30 mouse cellular contexts compared by ENCODE assay signal in the genomic region with DNA sequence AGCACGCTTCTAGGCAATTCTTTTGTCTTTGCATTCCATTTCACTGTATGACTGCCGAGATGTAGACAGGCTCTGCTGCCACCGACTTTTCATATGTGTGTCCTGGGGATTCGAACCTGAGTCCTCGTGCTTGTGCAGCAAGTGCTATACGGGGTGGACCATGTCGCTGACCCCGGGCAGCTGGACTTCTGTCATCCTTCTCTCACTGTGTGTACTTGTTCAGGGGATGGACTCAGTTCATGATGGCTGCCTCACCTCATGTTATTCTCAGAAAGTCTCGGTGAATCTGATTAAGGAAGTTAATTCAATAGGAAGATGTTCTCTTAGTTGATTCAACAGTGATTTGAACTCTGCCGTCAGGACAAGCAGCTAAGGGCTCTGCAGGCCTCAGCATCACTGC.
"Had no signal": no experiment of that assay in that cellular context is flagged by ENCODE, and none has a peak within 500 bp of the region (broad histone marks: within the 10 kb centered on the region; RNA-seq: fewer than 3 reads in every experiment).

No protein-coding gene starts in this region.

- H3K27me3 ChIP-seq: limb, embryonic 12.5 days; limb, embryonic 13.5 days; limb, embryonic 15.5 days; liver, embryonic 12.5 days; liver, embryonic 13.5 days; liver, embryonic 15.5 days; lung, embryonic 15.5 days; neural tube, embryonic 12.5 days had no signal

- ATAC-seq: liver, embryonic 12.5 days; liver, postnatal 0 days; lung, postnatal 0 days; midbrain, embryonic 15.5 days; midbrain, embryonic 16.5 days had no signal

- H3K9me3 ChIP-seq: limb, embryonic 10.5 days; limb, embryonic 12.5 days; limb, embryonic 13.5 days; limb, embryonic 15.5 days; liver, embryonic 12.5 days; liver, embryonic 13.5 days; liver, embryonic 15.5 days; lung, embryonic 15.5 days; midbrain, embryonic 10.5 days; neural tube, embryonic 12.5 days had no signal

- H3K9ac ChIP-seq: limb, embryonic 12.5 days; limb, embryonic 13.5 days; limb, embryonic 15.5 days; liver, embryonic 12.5 days; liver, embryonic 13.5 days; liver, embryonic 14.5 days; liver, embryonic 15.5 days; liver, postnatal 0 days; lung, embryonic 14.5 days; lung, embryonic 15.5 days; midbrain, embryonic 12.5 days; midbrain, embryonic 15.5 days; neural tube, embryonic 12.5 days had no signal

- H3K4me3 ChIP-seq: limb, embryonic 10.5 days; limb, embryonic 12.5 days; limb, embryonic 13.5 days; limb, embryonic 15.5 days; liver, embryonic 12.5 days; liver, embryonic 13.5 days; liver, embryonic 15.5 days; lung, embryonic 15.5 days; megakaryocyte, embryonic 14.5 days; midbrain, embryonic 10.5 days; midbrain, embryonic 12.5 days; midbrain, embryonic 15.5 days; myocyte; neural tube, embryonic 12.5 days had no signal

- H3K4me2 ChIP-seq: limb, embryonic 12.5 days; limb, embryonic 13.5 days; limb, embryonic 15.5 days; liver, embryonic 11.5 days; liver, embryonic 12.5 days; liver, embryonic 13.5 days; liver, embryonic 15.5 days; lung, embryonic 14.5 days; lung, embryonic 15.5 days; midbrain, embryonic 12.5 days; midbrain, embryonic 15.5 days; neural tube, embryonic 12.5 days had no signal

- H3K4me1 ChIP-seq: limb, embryonic 10.5 days; limb, embryonic 12.5 days; limb, embryonic 13.5 days; limb, embryonic 15.5 days; liver, embryonic 12.5 days; liver, embryonic 13.5 days; liver, embryonic 15.5 days; lung, embryonic 15.5 days; midbrain, embryonic 15.5 days; neural tube, embryonic 12.5 days had no signal

- DNase-seq: left cerebral cortex, postnatal 4 days; liver; liver, embryonic 13.5 days; liver, postnatal 0 days; lung, adult 18-20 months; lung, adult 2 months; lung, embryonic 14.5 days; lung, postnatal 10 days; lung, postnatal 14 days; lung, postnatal 36 days; lung, postnatal 4 days; midbrain, embryonic 14.5 days had no signal

- H3K27ac ChIP-seq: limb, embryonic 10.5 days; limb, embryonic 12.5 days; limb, embryonic 13.5 days; limb, embryonic 15.5 days; liver, embryonic 12.5 days; liver, embryonic 13.5 days; liver, embryonic 14.5 days; liver, embryonic 15.5 days; lung, embryonic 15.5 days; macrophage; midbrain, embryonic 10.5 days; midbrain, embryonic 12.5 days; midbrain, embryonic 15.5 days; neural tube, embryonic 12.5 days had no signal

- H3K36me3 ChIP-seq: limb, embryonic 10.5 days; limb, embryonic 12.5 days; limb, embryonic 13.5 days; limb, embryonic 15.5 days; liver, embryonic 12.5 days; liver, embryonic 13.5 days; liver, embryonic 15.5 days; lung, embryonic 15.5 days; midbrain, embryonic 10.5 days; midbrain, embryonic 12.5 days; midbrain, embryonic 15.5 days; neural tube, embryonic 12.5 days had no signal
